Mouse (Mus musculus): ENCODE data around the gene Zfp758. TPM values are rescaled to one million over a fixed set of nuclear protein-coding genes. Genes with fewer than 3 reads are reported as not detected.
A peak's percentile ranks its signal among the peaks of the same experiment; 100 is the strongest.
"Not testable (repeated sequence)": the region's sequence is repeated elsewhere in the genome, so short reads cannot be mapped to it uniquely, and the experiment has no call there.

The Zfp758 gene
- 8.0 and 9.5 TPM in 2 replicates for polyA plus RNA-seq (2014; fragmentation: Nextera tagmentation; extraction: Ambion mirVana)

DNA sequence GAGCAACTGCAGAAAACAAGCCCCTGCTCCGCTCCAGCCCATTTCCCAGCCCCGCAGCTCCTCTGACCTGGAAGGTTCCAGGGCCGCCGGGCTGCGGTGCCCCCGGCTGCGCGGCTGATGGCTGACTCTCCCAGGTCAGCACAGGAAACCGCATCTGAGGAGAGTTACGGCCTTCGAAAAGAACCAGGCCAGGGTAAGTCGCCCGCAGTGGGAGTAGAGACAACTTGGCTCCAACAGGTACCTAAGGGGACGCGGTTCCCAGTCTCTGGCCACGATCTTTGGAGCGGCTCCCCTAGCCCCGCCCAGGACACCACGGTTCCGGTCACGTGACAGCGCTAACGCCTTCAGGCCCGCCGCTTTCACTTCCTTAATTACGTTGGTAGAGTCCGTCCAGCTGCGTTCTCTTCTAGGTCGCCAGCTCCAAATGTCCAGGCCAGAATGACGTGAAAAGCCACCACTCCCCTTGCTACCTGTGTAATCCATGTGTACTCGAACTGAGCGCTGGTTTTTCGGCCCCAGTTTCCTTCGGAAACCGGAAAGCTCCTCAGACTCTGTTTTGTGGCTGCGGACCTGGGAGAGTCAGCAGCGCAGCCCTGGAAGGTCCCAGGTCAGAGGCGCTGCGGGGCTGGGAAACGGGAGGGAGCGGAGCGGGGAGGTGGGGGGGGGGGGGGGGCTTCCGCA, at the start of gene Zfp758, which contains the start of gene Zfp944:
TSS of gene Zfp758 (plus strand) at position 353 of the 681 bp plus-strand sequence.
TSS of gene Zfp944 (minus strand) at position 300 of the 681 bp plus-strand sequence.
- Histone ChIP-seq H3K4me3 (ENCODE audit: low read depth, low read length) (peak within 1 kb of the TSS; percentile 51), H3K9ac (peak within 1 kb of the TSS; percentile 55), H3K4me2 (peak within 1 kb of the TSS; percentile 59), H3K27ac (ENCODE audit: low read depth) (peak within 1 kb of the TSS; percentile 84)
- H3K9me3 ChIP-seq (ENCODE audit: low read depth, low read length); H3K4me1 ChIP-seq (ENCODE audit: insufficient read depth); H3K27me3 ChIP-seq (ENCODE audit: insufficient read depth, low read length); H3K36me3 ChIP-seq (ENCODE audit: insufficient read depth): not testable (repeated sequence)
- WGBS: under 1% methylated on average over 28 of the region's 43 CpGs
- DNase-seq: peak; percentile 66
- ATAC-seq (ENCODE audit: insufficient read depth): peak; percentile 98

DNA sequence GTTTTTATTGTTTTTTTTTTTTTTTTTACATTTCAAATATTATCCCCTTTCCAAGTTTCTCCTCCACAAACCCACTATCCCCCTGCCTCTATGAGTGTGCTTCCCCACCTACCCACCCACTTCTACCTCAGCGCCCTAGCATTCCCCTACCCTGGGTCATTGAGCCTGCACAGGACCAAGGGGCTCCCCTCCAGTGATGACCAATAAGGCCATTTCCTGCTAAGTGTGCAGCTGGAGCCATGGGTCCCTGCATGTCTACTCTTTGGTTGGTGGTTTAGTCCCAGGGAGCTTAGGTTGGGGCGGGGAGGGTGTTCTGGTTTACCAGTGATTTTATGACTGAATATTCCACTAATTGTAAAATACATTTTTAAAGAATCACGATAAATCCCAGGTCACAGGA, 47.0 kb upstream of the Zfp758 start:
- H3K27ac ChIP-seq (ENCODE audit: low read depth): 0 out of 2 replicates have a peak overlapping the region, but pooled peaks have one; percentile 70
- peak; percentile 86 for ATAC-seq (ENCODE audit: insufficient read depth)

DNA sequence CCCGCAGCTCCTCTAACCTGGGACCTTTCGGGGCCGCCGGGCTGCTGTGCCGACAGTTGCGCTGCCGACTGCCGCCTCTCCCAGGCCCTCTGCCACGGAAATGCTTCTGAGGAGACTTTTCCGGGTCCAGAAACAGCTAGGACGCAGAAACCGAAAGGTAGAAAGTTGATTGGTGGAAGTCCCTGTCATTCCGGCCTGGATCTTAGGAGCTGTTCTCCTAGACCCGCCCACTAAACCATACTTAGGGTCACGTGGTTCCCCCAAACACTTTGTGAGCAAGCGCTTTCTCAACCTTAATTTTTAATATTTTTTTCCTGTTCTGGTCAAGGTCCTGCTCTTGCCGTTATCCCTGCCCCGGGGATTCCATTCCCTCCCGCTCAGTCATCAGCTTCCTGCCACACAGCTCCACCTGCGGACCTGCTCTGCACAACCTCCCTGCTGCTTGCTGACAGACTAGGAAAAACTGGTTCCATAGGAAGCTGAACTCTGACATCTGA, 46.5 kb upstream of the Zfp758 start, which contains the start of gene CT030661.1:
TSS of gene CT030661.1 (minus strand) at position 108 of the 497 bp plus-strand sequence.
- WGBS: under 1% methylated on average over 20 of the region's 20 CpGs
- DNase-seq: peak; percentile 99
- H3K4me2 ChIP-seq: peak within 1 kb of the TSS; percentile 58
- not testable (repeated sequence) for H3K27me3 ChIP-seq (ENCODE audit: insufficient read depth, low read length); H3K4me1 ChIP-seq (ENCODE audit: insufficient read depth); H3K36me3 ChIP-seq (ENCODE audit: insufficient read depth); H3K9me3 ChIP-seq (ENCODE audit: low read depth, low read length)
- H3K27ac ChIP-seq (ENCODE audit: low read depth): peak within 1 kb of the TSS; percentile 70; the same call in 1 of the 2 replicates
- H3K9ac ChIP-seq: peak within 1 kb of the TSS; percentile 59
- peak within 1 kb of the TSS; percentile 57 for H3K4me3 ChIP-seq (ENCODE audit: low read depth, low read length)
- peak; percentile 100 for ATAC-seq (ENCODE audit: insufficient read depth)
- peak; percentile 14; the same call in 1 of the 2 replicates for TF ChIP-seq CTCF (IDR thresholded peaks at IDR 0.05; ENCODE audit: low read depth)

More for the DNA sequence above, 47.0 kb upstream of the Zfp758 start:
- H3K27me3 ChIP-seq (ENCODE audit: insufficient read depth, low read length); H3K4me1 ChIP-seq (ENCODE audit: insufficient read depth); H3K36me3 ChIP-seq (ENCODE audit: insufficient read depth); DNase-seq; H3K9me3 ChIP-seq (ENCODE audit: low read depth, low read length): not testable (repeated sequence)
- WGBS: 0% methylated on average over 3 of the region's 3 CpGs
- Histone ChIP-seq H3K4me3 (ENCODE audit: low read depth, low read length) (peak overlapping the region; percentile 57), H3K9ac (peak overlapping the region; percentile 59), H3K4me2 (peak overlapping the region; percentile 56)

DNA sequence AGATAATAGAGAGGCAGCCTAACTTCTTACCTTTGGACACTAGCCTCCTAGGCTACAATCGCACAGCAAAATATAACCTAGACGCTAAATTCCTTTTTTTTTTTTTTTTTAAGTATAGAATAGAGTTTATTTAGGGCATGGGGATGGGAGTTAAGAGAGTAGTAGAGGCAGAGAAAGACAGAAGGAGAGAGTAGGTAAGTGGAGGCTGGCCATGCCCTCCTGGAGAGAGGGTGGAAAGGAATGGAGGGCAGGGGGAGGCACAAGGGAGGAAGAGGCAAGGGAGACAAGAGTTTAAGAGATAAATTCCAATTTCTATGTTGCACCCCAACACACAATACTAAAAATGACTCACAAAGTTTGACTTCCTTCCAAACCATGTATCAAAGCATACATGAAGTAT, 46.0 kb upstream of the Zfp758 start:
- Histone ChIP-seq H3K9ac (0 out of 2 replicates have a peak overlapping the region, but pooled peaks have one; percentile 26), H3K4me3 (ENCODE audit: low read depth, low read length) (peak overlapping the region; percentile 57), H3K4me2 (peak overlapping the region; percentile 58)
- not testable (repeated sequence) for H3K36me3 ChIP-seq (ENCODE audit: insufficient read depth); H3K27me3 ChIP-seq (ENCODE audit: insufficient read depth, low read length); H3K9me3 ChIP-seq (ENCODE audit: low read depth, low read length); H3K27ac ChIP-seq (ENCODE audit: low read depth); H3K4me1 ChIP-seq (ENCODE audit: insufficient read depth); DNase-seq
- 0 out of 2 replicates have a peak, but pooled peaks have one; percentile 2 for ATAC-seq (ENCODE audit: insufficient read depth)
- WGBS: 13% methylated on average over 2 of the region's 2 CpGs

DNA sequence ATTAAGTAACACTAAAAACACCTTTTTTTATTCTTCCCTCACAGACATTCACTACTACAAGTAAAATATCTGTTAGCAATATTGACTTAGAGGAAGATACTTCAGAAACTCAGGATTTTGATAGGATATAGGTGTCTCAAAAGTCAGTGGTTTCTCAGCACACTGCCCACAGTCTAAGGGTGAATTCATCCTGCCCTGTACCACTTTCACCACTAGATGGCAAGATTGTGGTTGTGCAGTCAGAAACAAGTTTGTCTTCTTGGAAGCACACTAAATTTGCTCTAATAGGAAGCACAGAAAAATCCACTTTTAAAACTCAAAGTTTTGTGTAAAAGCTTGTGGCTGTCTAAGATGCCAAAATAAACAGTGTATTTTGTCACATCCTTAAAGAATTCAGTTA, 8.5 kb upstream of the Zfp758 start:
- H3K27me3 ChIP-seq (ENCODE audit: insufficient read depth, low read length): no peaks in the 10 kb centered on the region
- no peaks in the 10 kb centered on the region for H3K9me3 ChIP-seq (ENCODE audit: low read depth, low read length)
- ATAC-seq (ENCODE audit: insufficient read depth) (peak; percentile 69), DNase-seq (peak; percentile 73)
- no peak overlapping the region for H3K4me3 ChIP-seq (ENCODE audit: low read depth, low read length)
- TF ChIP-seq CTCF (IDR thresholded peaks at IDR 0.05; ENCODE audit: low read depth): peak; percentile 77
- H3K36me3 ChIP-seq (ENCODE audit: insufficient read depth): peaks cover 7% of the 10 kb centered on the region; the same call in 1 of the 2 replicates
- no peak overlapping the region for H3K27ac ChIP-seq (ENCODE audit: low read depth)
- H3K4me2 ChIP-seq: no peak overlapping the region
- no peaks in the 10 kb centered on the region for H3K4me1 ChIP-seq (ENCODE audit: insufficient read depth)
- H3K9ac ChIP-seq: no peak overlapping the region

DNA sequence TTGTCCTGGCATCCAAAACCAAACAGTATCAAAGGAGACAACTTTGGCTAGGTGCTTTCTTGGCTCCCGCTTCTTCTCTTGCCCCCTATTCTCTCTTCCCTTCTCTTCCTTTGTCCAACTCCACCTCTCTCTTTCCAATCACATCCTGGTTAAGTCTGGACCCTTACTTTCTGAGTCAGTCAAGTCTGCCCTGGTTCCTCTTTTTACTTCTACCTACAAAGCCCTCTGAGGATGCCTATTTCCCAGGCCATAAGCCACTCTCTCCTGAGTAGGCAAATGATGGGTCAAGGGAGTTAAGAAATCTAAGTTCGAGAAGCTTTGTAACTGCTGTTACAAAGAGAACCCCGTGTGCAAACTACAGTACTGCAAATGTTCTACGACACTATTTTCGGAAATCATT, 681 bp upstream of the Zfp758 start:
- no peak overlapping the region for H3K27ac ChIP-seq (ENCODE audit: low read depth)

DNA sequence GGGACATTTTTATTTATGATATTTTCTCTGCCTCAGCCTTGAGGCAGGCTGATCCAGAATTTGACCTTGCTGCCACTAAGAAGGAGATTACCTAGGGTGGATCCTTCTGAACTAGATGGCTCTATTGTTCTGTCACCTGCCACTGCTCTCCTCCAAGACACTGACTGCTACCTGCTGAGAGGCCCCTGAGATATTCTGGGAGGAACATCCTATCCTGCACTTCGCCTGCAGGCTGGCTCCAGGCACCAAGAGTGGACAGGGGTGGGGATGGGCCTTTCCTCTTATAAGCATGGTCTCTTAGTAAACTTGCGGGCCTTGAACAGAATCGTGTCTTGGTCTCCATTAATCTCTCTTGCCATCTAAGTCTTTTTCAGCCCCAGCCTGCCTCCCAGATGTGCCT, 2.6 kb downstream of the Zfp758 start:
- Histone ChIP-seq H3K4me2 (no peak overlapping the region), H3K27ac (ENCODE audit: low read depth) (no peak overlapping the region), H3K4me1 (ENCODE audit: insufficient read depth) (no peaks in the 10 kb centered on the region; the same call in 1 of the 2 replicates), H3K4me3 (ENCODE audit: low read depth, low read length) (no peak overlapping the region), H3K9ac (no peak overlapping the region), H3K36me3 (ENCODE audit: insufficient read depth) (0 out of 2 replicates have a peak, but pooled peaks cover 4% of the 10 kb centered on the region), H3K27me3 (ENCODE audit: insufficient read depth, low read length) (no peaks in the 10 kb centered on the region), H3K9me3 (ENCODE audit: low read depth, low read length) (peaks cover 3% of the 10 kb centered on the region; the same call in 1 of the 2 replicates)
- DNase-seq: no peak
- WGBS: 90% methylated on average over 3 of the region's 3 CpGs
- TF ChIP-seq CTCF (IDR thresholded peaks at IDR 0.05; ENCODE audit: low read depth): no peak
- ATAC-seq (ENCODE audit: insufficient read depth): no peak

More for the DNA sequence above, 681 bp upstream of the Zfp758 start:
- peak overlapping the region; percentile 59 for H3K4me2 ChIP-seq
- TF ChIP-seq CTCF (IDR thresholded peaks at IDR 0.05; ENCODE audit: low read depth): no peak
- no peaks in the 10 kb centered on the region; the same call in 1 of the 2 replicates for H3K4me1 ChIP-seq (ENCODE audit: insufficient read depth)
- H3K4me3 ChIP-seq (ENCODE audit: low read depth, low read length): peak overlapping the region; percentile 51
- no peaks in the 10 kb centered on the region for H3K27me3 ChIP-seq (ENCODE audit: insufficient read depth, low read length)
- DNase-seq: peak; percentile 9
- H3K36me3 ChIP-seq (ENCODE audit: insufficient read depth): peaks cover 8% of the 10 kb centered on the region; the same call in 1 of the 2 replicates
- no peak for ATAC-seq (ENCODE audit: insufficient read depth)
- H3K9ac ChIP-seq: peak overlapping the region; percentile 52
- 27% methylated on average over 5 of the region's 5 CpGs for WGBS
- H3K9me3 ChIP-seq (ENCODE audit: low read depth, low read length): peaks cover 3% of the 10 kb centered on the region; the same call in 1 of the 2 replicates
